Mouse (Mus musculus): ENCODE measurements at regions not wholly inside any gene's neighbourhood (a gene's known extent, or its start where the extent isn't known, plus 50 kb on each side); places are given as distances from the start of the nearest gene placed in this dataset.

DNA sequence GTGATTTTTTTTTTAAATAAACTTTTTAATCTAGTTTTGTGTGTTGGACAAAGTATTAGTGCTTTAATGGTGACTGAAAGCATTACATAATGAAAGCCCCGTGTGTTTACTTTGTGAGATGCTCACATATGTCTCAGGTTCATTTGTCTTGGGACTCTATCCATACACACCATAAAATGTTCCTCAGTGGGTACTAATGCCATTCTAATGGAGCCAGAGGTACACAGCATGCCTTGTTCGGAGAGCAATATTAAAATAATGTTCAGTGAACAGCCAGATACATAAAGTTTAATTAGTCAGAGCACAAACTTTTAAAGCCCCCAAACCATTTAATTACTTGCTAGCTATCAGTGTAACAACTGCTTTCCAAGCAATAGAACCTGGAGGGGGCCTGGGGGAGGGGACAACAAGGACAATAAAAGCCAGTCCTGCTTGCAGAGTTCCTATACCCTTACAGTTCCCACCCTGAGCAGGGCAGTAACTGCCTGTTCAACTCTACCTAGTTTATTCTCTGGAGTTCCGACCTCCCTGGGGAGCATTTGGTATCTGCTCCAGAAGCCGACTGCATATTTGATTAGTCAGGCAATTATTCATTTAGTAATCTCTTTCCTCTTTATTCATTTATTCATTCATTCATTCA lies 108.0 kb upstream of the Arhgap28 start:
- TF ChIP-seq POLR2A (IDR thresholded peaks at IDR 0.05; ENCODE audit: low read depth, low read length) (no peak), CTCF (IDR thresholded peaks at IDR 0.05; ENCODE audit: extremely low read depth, insufficient read depth, insufficient read length, insufficient replicate concordance) (no peak)
